Mouse (Mus musculus) small intestine, adult 10 weeks (tissue): Measurements from ENCODE around the gene Tmprss4. TPM values are rescaled to one million over a fixed set of nuclear protein-coding genes. Genes with fewer than 3 reads are reported as not detected.

Experiments used
- polyA plus RNA-seq: library from polyadenylated mRNA; stranded (reverse); fragments of 350-450 nt; fragmentation: Illumina TruSeq; extraction: RNeasy Lipid Tissue Mini Kit (QIAGEN cat#74804); gene quantifications from one replicate; pipeline ENCODE4 v1.2.3, GENCODE M21; 2014; ENCODE audit warnings: low replicate concordance

Tmprss4 gene
- polyA plus RNA-seq: 30.0 TPM

DNA sequence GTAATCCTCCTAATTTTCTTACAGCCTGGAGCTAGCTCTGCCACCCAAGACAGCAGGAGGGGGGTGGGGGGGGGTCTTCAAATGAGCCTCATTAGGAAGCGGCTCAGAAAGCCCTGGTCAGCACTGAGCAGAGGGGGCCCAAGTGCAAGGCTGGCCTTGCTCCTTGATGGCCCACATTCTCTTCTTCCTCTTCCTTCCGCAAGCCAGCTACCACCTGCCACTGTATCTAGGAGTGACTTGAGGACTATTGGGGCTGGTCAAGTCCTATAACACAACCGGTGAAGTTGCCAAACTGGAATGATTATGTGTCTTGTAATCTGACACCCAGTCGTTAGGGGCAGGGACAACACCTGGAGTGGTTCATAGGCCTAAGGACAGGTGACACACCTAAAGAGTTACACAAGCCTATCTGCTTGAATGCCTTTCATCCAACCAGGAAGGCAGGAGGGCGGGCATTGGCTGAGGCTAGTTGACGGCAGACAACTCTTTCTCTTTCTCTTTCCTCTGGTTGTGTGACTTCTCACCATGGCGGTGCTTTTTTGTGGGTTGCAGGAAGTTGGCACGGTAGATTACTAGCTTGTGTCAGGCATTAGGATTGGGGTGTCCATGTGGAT is at the start of gene Tmprss4:
Tmprss4 (minus strand) TSS at position 296 of the 614 bp plus-strand sequence.

DNA sequence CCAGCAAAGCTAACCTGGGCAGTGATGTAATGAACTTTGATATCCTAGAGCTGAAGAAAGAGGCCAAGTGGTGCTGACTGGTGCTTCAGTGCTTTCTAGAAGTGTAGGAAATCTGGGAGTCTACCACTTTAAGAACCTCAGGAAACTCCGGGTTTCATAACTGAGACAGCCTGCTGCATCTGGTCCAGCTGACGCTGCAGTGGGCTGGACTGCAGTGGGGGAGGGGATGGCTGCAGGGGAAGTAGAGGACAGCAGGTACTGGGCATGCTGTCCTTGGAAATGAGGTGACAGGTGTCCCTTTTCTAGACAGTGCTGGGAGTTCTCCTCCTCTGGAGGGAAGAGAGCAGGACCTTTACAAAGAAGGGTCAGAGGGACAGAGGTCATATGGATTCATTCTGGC is 22.1 kb downstream of the Tmprss4 start, which contains the start of gene BC049352:
BC049352 (plus strand) TSS at position 238 of the 400 bp plus-strand sequence.

DNA sequence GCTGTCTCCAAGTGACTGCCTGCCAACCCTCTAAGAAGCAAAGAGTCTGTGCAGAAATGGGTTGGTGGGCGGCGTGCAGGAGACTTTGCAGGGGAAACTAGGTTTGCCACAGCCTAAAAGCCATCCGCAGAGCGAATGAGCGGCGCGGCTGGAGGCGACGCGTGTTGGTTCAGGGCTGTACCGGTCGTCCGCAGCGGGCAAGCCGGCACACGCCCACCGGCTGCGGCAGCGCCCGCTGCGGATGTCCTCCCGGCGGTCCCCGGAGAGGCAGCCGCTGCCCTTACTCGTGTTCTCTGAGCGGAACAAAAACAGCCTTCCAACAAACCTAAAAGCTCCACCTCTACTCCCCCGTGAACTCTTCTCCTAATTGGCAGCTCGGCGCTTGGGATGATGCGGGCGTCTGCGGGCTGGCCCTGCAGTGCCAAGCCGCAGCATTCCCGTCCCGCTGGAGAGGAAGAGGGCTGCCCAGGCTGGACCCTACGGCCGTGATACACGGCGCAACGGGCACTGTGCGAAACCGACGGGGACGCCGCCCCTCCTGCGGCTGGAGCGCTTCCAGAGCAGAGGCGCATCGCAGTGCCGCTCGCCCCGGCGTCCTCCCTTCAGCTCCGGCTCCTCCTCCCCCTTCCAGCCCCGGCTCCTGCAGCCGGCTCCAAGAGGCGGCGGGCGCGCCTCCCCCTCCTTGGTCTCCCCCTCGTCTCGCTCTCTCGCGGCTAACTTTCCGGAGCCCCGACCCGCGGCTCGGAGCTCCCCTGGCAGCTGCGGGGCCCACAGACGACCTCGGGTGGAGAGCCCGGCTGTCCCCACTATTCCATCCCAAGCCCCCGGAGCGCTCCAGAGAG is 65.5 kb downstream of the Tmprss4 start, which contains the start of gene Scn4b:
Scn4b (plus strand) TSS at position 205 of the 842 bp plus-strand sequence.

Other genes with a start within 250 kb of the Tmprss4 start
- 74.3 TPM for gene Ube4a, start 238.5 kb downstream of the Tmprss4 start, polyA plus RNA-seq
- gene Cd3g, start 223.7 kb downstream of the Tmprss4 start, polyA plus RNA-seq: 15.6 TPM
- gene Cd3d, start 222.3 kb downstream of the Tmprss4 start, polyA plus RNA-seq: 1.2 TPM
- 7.4 TPM for gene Cd3e, start 194.5 kb downstream of the Tmprss4 start, polyA plus RNA-seq
- 48.4 TPM for gene Mpzl2, start 164.3 kb downstream of the Tmprss4 start, polyA plus RNA-seq
- 19.2 TPM for gene Mpzl3, start 148.9 kb downstream of the Tmprss4 start, polyA plus RNA-seq
- 148 TPM for gene Jaml, start 124.9 kb downstream of the Tmprss4 start, polyA plus RNA-seq
- gene Scn2b, start 86.3 kb downstream of the Tmprss4 start, polyA plus RNA-seq: 1.0 TPM
- not detected for gene Scn4b, start 65.7 kb downstream of the Tmprss4 start, polyA plus RNA-seq
- gene BC049352, start 22.1 kb downstream of the Tmprss4 start, polyA plus RNA-seq: not detected
- 0.33 TPM for gene Il10ra, start 65.1 kb upstream of the Tmprss4 start, polyA plus RNA-seq
- not detected for gene Tmprss13, start 115.0 kb upstream of the Tmprss4 start, polyA plus RNA-seq
- gene Fxyd6, start 166.1 kb upstream of the Tmprss4 start, polyA plus RNA-seq: 0.37 TPM
- not detected for gene Fxyd2, start 195.6 kb upstream of the Tmprss4 start, polyA plus RNA-seq
- not detected for gene Dscaml1, start 222.5 kb upstream of the Tmprss4 start, polyA plus RNA-seq